Mouse (Mus musculus): ENCODE measurements around the gene Fnbp1.

Fnbp1 gene

GRCm38 (mm10) chr2:31124694-31125093, 17.1 kb downstream of the Fnbp1 start:
- DNase-seq (ENCODE audit: low spot score in 2 of 2), result no peak

GRCm38 (mm10) chr2:31123493-31123892, 18.3 kb downstream of the Fnbp1 start:
- DNase-seq (ENCODE audit: low spot score in 2 of 2), result no peak

- no peak for DNase-seq (ENCODE audit: low spot score in 2 of 2)
Observed at GRCm38 (mm10) chr2:31122806-31123205, 19.0 kb downstream of the Fnbp1 start.

GRCm38 (mm10) chr2:31121131-31121693, 20.6 kb downstream of the Fnbp1 start:
- DNase-seq (ENCODE audit: low spot score in 2 of 2), result no peak

GRCm38 (mm10) chr2:31119795-31120194, 22.0 kb downstream of the Fnbp1 start:
- DNase-seq (ENCODE audit: low spot score in 2 of 2), result peak; percentile 37 to 64

- no peak for DNase-seq (ENCODE audit: low spot score in 2 of 2)
Observed at GRCm38 (mm10) chr2:31118639-31119380, 23.0 kb downstream of the Fnbp1 start.

GRCm38 (mm10) chr2:31118211-31118610, 23.6 kb downstream of the Fnbp1 start:
- no peak for DNase-seq (ENCODE audit: low spot score in 2 of 2)

- DNase-seq (ENCODE audit: low spot score in 2 of 2), result no peak
Observed at GRCm38 (mm10) chr2:31115943-31116731, 25.7 kb downstream of the Fnbp1 start.

GRCm38 (mm10) chr2:31115091-31115942, 26.5 kb downstream of the Fnbp1 start:
- no peak for DNase-seq (ENCODE audit: low spot score in 2 of 2)

GRCm38 (mm10) chr2:31114205-31114604, 27.6 kb downstream of the Fnbp1 start:
- DNase-seq (ENCODE audit: low spot score in 2 of 2), result no peak

- DNase-seq (ENCODE audit: low spot score in 2 of 2), result no peak
Observed at GRCm38 (mm10) chr2:31111685-31112084, 30.1 kb downstream of the Fnbp1 start.

GRCm38 (mm10) chr2:31109960-31110548, 31.8 kb downstream of the Fnbp1 start:
- peak in 1 of 2 experiments; percentile 34 for DNase-seq (ENCODE audit: low spot score in 2 of 2)

GRCm38 (mm10) chr2:31108186-31108585, 33.6 kb downstream of the Fnbp1 start:
- no peak for DNase-seq (ENCODE audit: low spot score in 2 of 2)

- DNase-seq (ENCODE audit: low spot score in 2 of 2), result no peak
Observed at GRCm38 (mm10) chr2:31106621-31107320, 35.0 kb downstream of the Fnbp1 start.

GRCm38 (mm10) chr2:31106004-31106403, 35.8 kb downstream of the Fnbp1 start:
- DNase-seq (ENCODE audit: low spot score in 2 of 2), result no peak

GRCm38 (mm10) chr2:31105279-31105678, 36.5 kb downstream of the Fnbp1 start:
- DNase-seq (ENCODE audit: low spot score in 2 of 2), result no peak

- DNase-seq (ENCODE audit: low spot score in 2 of 2), result no peak
Observed at GRCm38 (mm10) chr2:31103321-31103720, 38.5 kb downstream of the Fnbp1 start.

GRCm38 (mm10) chr2:31101285-31101684, 40.5 kb downstream of the Fnbp1 start:
- no peak for DNase-seq (ENCODE audit: low spot score in 2 of 2)

- no peak for DNase-seq (ENCODE audit: low spot score in 2 of 2)
Observed at GRCm38 (mm10) chr2:31099079-31099478, 42.7 kb downstream of the Fnbp1 start.

- no peak for DNase-seq (ENCODE audit: low spot score in 2 of 2)
Observed at GRCm38 (mm10) chr2:31098616-31099015, 43.2 kb downstream of the Fnbp1 start.

GRCm38 (mm10) chr2:31097276-31097675, 44.5 kb downstream of the Fnbp1 start:
- DNase-seq (ENCODE audit: low spot score in 2 of 2), result no peak

Data from frontal cortex, postnatal 36 days (tissue).